Mouse (Mus musculus) small intestine, adult 2 months (tissue): ENCODE results near the gene Cadm3.

Source experiments
- CTCF ChIP-seq: fragments of 200-500 bp; IDR thresholded peaks from 2 replicates; pipeline ENCODE4 v1.5.1; 2012; ENCODE audit warnings: low read depth, mild to moderate bottlenecking, control low read depth, inconsistent platforms, low read length, moderate library complexity, mixed read lengths; ENCODE audit not compliant: insufficient replicate concordance, insufficient read length; ENCODE audit errors: extremely low read depth
- POLR2A ChIP-seq: fragments of 200-500 bp; IDR thresholded peaks from 2 replicates; pipeline ENCODE4 v1.6.1; 2012; ENCODE audit warnings: low read depth, mild to moderate bottlenecking, control low read depth, inconsistent platforms, low read length, moderate library complexity

DNA sequence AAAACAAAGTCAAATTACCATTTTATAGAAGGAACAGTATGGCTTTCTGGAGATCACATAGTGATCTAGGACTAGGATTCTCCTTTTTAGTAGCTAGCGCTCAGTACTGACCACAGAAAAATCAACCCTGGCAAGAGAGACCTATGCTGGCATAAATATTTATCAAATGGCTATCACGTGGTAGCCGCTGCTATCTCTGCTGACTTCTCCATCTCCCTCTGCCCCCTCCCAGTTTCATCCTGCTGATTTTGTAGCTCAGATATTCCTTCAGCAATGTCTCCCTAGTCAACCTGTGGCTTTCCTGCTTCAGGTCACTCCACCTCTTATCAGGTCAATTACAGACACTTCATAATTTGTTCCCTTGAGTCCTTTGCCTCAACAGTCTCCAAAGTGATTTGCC is 51.8 kb downstream of the Cadm3 start:
- TF ChIP-seq POLR2A = no peak
- no peak for TF ChIP-seq CTCF
